Mouse (Mus musculus) adrenal gland, adult (tissue): ENCODE measurements around the gene Depdc5.

Experiments
- DNase-seq, 2 experiments: peaks; one replicate each; pipeline ENCODE4 v3.0.0; 2022 to 2023; ENCODE audit warnings: low spot score in 1 of 2; ENCODE audit not compliant: inconsistent age in 2 of 2

Gene Depdc5

GRCm38 (mm10) chr5:32996560-32996959, 133.1 kb downstream of the Depdc5 start:
- no peak for DNase-seq

GRCm38 (mm10) chr5:32997686-32998085, 134.2 kb downstream of the Depdc5 start:
- DNase-seq = peak in 1 of 2 experiments; percentile 30

- no peak for DNase-seq
Observed at GRCm38 (mm10) chr5:32998783-32999182, 135.3 kb downstream of the Depdc5 start.

- DNase-seq = no peak
Observed at GRCm38 (mm10) chr5:33001111-33001510, 137.6 kb downstream of the Depdc5 start.

- DNase-seq = peak; percentile 73 to 87
Observed at GRCm38 (mm10) chr5:33002781-33003180, 139.3 kb downstream of the Depdc5 start.

- peak; percentile 74 to 89 for DNase-seq
Observed at GRCm38 (mm10) chr5:33003500-33003899, 140.0 kb downstream of the Depdc5 start.

GRCm38 (mm10) chr5:33004110-33004509, 140.6 kb downstream of the Depdc5 start:
- no peak for DNase-seq

- DNase-seq = peak in 1 of 2 experiments; percentile 63
Observed at GRCm38 (mm10) chr5:33005442-33006145, 142.1 kb downstream of the Depdc5 start.

- DNase-seq = no peak
Observed at GRCm38 (mm10) chr5:33006670-33007069, 143.2 kb downstream of the Depdc5 start.

- DNase-seq = peak in 1 of 2 experiments; percentile 44
Observed at GRCm38 (mm10) chr5:33007371-33007770, 143.9 kb downstream of the Depdc5 start.

- DNase-seq = no peak
Observed at GRCm38 (mm10) chr5:33009301-33009700, 145.8 kb downstream of the Depdc5 start.

- peak; percentile 65 to 83 for DNase-seq
Observed at GRCm38 (mm10) chr5:33009818-33010812, 146.6 kb downstream of the Depdc5 start.

- peak; percentile 69 to 79 for DNase-seq
Observed at GRCm38 (mm10) chr5:33011132-33012106, 147.9 kb downstream of the Depdc5 start.

- DNase-seq = peak in 1 of 2 experiments; percentile 61
Observed at GRCm38 (mm10) chr5:33014096-33014495, 150.6 kb downstream of the Depdc5 start.

GRCm38 (mm10) chr5:33015579-33015978, 152.1 kb downstream of the Depdc5 start:
- DNase-seq = peak; percentile 73 to 82

- no peak for DNase-seq
Observed at GRCm38 (mm10) chr5:33018189-33018560, 154.7 kb downstream of the Depdc5 start.

GRCm38 (mm10) chr5:33018561-33019425, 155.3 kb downstream of the Depdc5 start, which contains the start of gene Ywhah:
Gene Ywhah, plus strand, starts transcription at chr5:33018816.
- DNase-seq = peak; percentile 97 to 99

- DNase-seq = no peak
Observed at GRCm38 (mm10) chr5:33019426-33019821, 155.9 kb downstream of the Depdc5 start.

GRCm38 (mm10) chr5:33021622-33022021, 158.1 kb downstream of the Depdc5 start:
- peak in 1 of 2 experiments; percentile 79 for DNase-seq

GRCm38 (mm10) chr5:33023337-33023736, 159.8 kb downstream of the Depdc5 start:
- DNase-seq = no peak
